Mouse (Mus musculus): ENCODE measurements at regions not wholly inside any gene's neighbourhood (a gene's known extent, or its start where the extent isn't known, plus 50 kb on each side); places are given as distances from the start of the nearest gene placed in this dataset.
A peak's percentile ranks its signal among the peaks of the same experiment; 100 is the strongest.

GRCm38 (mm10) chr5:118880546-118880945 lies 320.1 kb downstream of the Med13l start:
- DNase-seq, result peak; percentile 22

GRCm38 (mm10) chr5:118881886-118882285 lies 321.4 kb downstream of the Med13l start:
- no peak for DNase-seq

GRCm38 (mm10) chr5:118888131-118888530 lies 327.7 kb downstream of the Med13l start:
- DNase-seq, result no peak

GRCm38 (mm10) chr5:118891131-118891530 lies 330.7 kb downstream of the Med13l start:
- DNase-seq, result no peak

GRCm38 (mm10) chr5:118908224-118908623 lies 347.7 kb downstream of the Med13l start:
- no peak for DNase-seq

GRCm38 (mm10) chr5:118909756-118910155 lies 349.3 kb downstream of the Med13l start:
- DNase-seq, result no peak

GRCm38 (mm10) chr5:118914191-118914750 lies 353.8 kb downstream of the Med13l start:
- DNase-seq, result no peak

GRCm38 (mm10) chr5:118923357-118923756 lies 362.9 kb downstream of the Med13l start:
- DNase-seq, result no peak

GRCm38 (mm10) chr5:118929037-118929436 lies 368.6 kb downstream of the Med13l start:
- peak; percentile 17 for DNase-seq

GRCm38 (mm10) chr5:118929990-118930501 lies 369.6 kb downstream of the Med13l start:
- DNase-seq, result no peak

GRCm38 (mm10) chr5:118939336-118940039 lies 379.0 kb downstream of the Med13l start:
- DNase-seq, result no peak

GRCm38 (mm10) chr5:118944256-118944655 lies 383.8 kb downstream of the Med13l start:
- no peak for DNase-seq

- no peak for DNase-seq
Measured at GRCm38 (mm10) chr5:118946090-118946489, 385.6 kb downstream of the Med13l start.

GRCm38 (mm10) chr5:118946994-118947393 lies 386.5 kb downstream of the Med13l start:
- DNase-seq, result no peak

GRCm38 (mm10) chr5:118948119-118948786 lies 387.8 kb downstream of the Med13l start:
- DNase-seq, result no peak

GRCm38 (mm10) chr5:118951067-118951466 lies 390.6 kb downstream of the Med13l start:
- DNase-seq, result peak; percentile 56

- DNase-seq, result no peak
Measured at GRCm38 (mm10) chr5:118960521-118961001, 400.1 kb downstream of the Med13l start.

- DNase-seq, result no peak
Measured at GRCm38 (mm10) chr5:118961091-118961490, 400.6 kb downstream of the Med13l start.

GRCm38 (mm10) chr5:118962152-118962551 lies 401.7 kb downstream of the Med13l start:
- no peak for DNase-seq

- no peak for DNase-seq
Measured at GRCm38 (mm10) chr5:118963001-118963400, 402.5 kb downstream of the Med13l start.

- no peak for DNase-seq
Measured at GRCm38 (mm10) chr5:118966901-118967300, 406.4 kb downstream of the Med13l start.

- DNase-seq, result peak; percentile 34
Measured at GRCm38 (mm10) chr5:118967718-118968117, 407.2 kb downstream of the Med13l start.

GRCm38 (mm10) chr5:118975147-118975546 lies 414.7 kb downstream of the Med13l start:
- no peak for DNase-seq
